Mouse (Mus musculus) right cerebral cortex, postnatal 25 days (tissue): Measurements from ENCODE around the gene Hdhd5.

ENCODE experiments used
- DNase-seq: peaks from one replicate; pipeline ENCODE4 v3.0.0; 2022

Hdhd5 gene

GRCm38 (mm10) chr6:120482021-120482420 lies 49.1 kb downstream of the Hdhd5 start:
- DNase-seq: no peak

- no peak for DNase-seq
These were observed 49.6 kb downstream of the Hdhd5 start for GRCm38 (mm10) chr6:120481538-120481937.

DNA sequence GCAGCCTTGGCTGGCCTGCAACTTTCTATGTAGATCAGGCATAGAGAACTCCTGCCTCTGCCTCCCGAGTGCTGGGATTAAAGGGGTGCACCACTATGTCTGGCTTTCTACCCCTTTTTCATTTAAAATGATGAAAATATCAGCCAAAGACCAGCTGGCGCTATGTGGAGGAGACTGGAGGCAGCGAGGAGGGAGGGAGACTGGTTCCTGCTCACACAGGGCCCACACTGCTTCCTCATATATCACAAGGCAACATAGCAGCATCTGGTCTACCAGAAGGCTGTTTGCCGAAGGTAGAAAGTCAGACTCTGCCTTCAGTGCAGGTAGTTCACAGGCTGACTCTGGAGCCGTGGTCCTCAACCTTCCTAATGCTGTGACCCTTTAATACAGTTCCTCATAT lies 50.8 kb downstream of the Hdhd5 start:
- DNase-seq: peak; percentile 73

- no peak for DNase-seq
These were observed 51.8 kb downstream of the Hdhd5 start for GRCm38 (mm10) chr6:120479302-120479701.

- DNase-seq: no peak
These were observed 55.8 kb downstream of the Hdhd5 start for GRCm38 (mm10) chr6:120475288-120475687.

- no peak for DNase-seq
These were observed 57.7 kb downstream of the Hdhd5 start for GRCm38 (mm10) chr6:120473427-120473826.

GRCm38 (mm10) chr6:120472455-120473140 lies 58.5 kb downstream of the Hdhd5 start:
- no peak for DNase-seq

GRCm38 (mm10) chr6:120471991-120472441 lies 59.1 kb downstream of the Hdhd5 start:
- DNase-seq: no peak

DNA sequence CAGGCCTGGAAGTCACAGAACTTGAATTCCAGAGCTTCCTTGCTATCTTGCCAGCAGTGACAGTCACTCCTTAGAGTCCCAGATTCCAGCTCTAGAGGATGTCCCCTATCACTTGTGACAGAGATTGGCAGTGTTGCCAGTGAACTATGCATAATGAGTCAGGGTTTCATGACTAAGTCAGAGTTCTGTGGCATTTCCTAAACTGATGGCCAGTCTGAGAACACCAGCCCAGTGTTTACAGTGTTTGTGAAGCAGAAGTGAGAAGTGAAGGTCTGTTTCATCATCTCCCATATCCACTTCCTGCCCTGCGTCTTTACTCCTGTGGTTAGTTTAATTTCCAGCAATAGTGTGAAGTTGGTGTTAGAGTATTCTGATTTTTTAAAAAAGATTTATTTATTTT lies 60.5 kb downstream of the Hdhd5 start:
- DNase-seq: no peak

DNA sequence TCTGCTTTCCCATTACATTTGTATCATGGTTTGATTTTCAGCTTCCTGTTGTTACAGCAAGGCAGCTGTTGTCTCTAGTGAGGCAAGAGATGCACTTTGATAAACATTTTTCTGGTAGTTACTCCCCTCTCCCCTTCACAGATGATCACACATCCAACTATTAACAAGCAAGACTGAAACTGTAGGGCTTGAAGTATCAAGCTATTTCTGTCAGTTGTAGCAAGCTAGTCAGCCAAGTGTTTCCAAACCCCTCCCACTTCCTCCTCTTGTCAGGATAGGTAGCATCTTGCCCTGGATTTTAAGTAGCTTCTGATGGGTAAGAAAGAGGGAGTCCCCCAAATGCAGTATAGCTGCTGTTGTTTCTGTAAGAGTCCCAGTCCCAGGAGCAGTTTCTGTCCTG lies 61.3 kb downstream of the Hdhd5 start:
- DNase-seq: no peak

GRCm38 (mm10) chr6:120469268-120469667 lies 61.9 kb downstream of the Hdhd5 start:
- no peak for DNase-seq

- no peak for DNase-seq
These were observed 62.9 kb downstream of the Hdhd5 start for GRCm38 (mm10) chr6:120468259-120468658.

DNA sequence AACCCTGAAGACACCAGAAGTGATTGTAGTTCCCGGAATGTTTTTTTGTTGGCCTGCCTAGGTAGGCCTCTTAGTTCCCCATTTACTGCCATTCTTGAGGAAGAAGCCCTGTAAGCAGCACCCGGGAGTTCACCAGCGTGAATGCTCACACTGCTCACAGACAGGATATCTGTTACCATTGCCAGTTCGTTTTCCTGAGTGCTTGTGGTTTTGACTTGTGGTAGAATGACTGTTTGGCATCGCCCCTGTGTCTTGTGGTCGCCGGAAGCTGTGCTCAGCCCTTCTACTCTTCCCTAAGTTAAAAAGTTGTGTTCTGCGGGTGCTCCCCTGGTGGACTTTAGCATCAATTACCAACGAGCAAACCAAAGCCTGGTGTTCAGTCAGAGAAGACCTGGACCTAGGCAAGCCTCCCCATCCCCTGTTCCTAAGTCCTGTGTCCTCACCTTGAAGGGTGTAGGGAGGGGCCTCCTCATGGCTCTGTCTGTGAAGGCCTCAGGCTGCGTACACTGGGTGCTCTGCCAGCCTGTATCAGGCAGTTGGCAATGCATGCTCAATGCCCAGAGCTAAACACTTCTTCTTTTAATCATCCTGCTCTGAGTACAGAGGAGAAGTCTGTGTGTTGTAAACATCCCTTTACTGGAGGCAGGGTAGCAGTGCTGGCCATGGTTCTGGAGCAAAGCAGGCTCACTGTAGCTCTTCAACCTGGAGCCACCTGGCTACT lies 64.3 kb downstream of the Hdhd5 start:
- no peak for DNase-seq

DNA sequence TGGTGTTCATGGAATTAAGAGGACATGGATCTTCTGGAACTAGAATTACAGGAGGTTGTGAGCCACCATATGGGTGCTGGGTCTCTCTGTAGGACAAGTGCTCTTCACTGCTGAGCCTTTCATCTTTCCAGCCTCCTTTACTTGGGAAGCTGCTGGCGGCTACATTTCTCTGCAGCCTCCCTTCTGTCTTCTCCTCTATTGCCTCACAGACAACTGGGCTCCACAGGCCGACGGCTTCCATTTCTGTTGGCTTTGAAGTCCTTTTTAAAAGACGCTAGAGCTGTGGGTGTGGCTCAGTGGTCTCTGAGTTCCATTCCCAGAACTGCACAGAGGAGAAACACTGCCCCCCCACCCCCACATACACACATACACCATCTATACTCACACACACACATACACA lies 65.7 kb downstream of the Hdhd5 start:
- no peak for DNase-seq

DNA sequence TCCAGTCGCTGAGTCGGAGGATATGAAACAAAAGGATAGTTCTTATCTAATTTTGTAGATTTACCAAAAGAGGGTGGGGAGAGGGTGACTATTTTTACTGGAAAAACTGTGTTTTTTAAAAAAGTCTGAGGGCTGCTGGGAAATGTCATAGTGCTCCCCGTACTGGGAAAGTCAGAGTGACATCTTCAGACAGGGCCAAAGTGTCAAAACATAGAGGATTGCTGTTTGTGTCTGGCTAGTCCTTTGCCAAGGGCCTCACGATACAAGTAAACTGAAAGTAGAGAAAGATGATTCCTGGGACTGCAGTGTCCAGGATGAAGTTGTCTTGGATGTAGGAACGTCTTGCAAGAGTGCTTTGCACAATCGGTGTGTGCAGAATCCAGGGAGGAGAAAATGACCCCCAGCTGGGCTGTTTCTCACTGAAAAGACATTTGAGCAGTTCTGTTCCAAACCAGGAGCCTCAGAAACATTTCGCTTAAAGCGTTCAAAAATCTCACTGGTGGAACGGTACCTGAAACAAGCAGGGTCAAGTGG lies 66.6 kb downstream of the Hdhd5 start:
- no peak for DNase-seq

DNA sequence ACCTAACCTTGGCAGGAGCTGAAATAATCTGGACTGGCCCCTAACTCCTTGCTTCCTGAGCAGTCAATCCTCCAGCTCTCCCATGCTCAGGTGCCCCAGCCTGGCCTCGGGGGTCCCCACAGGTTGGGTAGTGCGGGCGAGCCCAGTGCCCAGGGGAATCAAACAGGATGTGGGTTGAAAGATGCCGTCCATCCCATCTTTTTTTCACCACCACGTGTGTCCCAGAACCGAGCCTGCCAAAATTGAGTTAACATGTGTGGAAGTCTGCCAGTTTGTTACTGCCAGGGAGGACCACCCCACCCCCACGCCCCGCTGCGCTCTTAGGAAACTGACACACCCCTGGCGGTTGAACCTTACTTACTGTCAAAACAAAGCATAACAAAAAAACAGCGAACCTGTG lies 67.2 kb downstream of the Hdhd5 start:
- no peak for DNase-seq

DNA sequence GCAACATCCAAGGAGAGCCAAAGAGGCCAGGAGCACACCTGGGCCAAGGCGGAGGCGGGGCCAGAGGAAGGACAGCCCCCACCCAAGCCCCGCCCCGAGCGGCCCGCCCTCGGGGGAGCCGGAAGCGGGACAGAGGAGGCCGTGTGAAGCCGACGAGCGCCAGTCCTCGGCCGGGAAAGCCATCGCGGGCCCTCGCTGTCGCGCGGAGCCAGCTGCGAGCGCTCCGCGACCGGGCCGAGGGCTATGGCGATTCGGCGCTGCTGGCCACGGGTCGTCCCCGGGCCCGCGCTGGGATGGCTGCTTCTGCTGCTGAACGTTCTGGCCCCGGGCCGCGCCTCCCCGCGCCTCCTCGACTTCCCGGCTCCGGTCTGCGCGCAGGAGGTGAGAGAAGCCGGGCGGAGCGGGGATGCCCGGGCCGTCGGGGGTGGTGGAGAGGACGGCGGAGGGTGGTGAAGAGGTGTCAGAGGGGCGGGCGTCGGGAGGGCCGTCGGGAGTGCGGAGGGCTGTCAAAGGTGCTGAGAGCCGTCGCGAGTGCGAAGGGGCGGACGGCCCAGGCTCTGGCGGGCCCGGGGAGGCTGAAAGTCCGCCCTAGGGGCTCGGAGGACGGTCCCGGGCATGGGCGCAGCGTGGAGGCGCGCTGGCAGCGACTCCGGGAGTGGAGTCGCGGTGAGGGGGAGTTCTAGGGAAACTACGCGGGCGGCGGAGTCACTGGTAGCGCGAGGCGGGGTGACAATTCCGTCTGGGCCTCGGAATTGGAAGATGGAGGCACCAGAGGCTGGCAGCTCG lies 67.8 kb downstream of the Hdhd5 start, which contains the start of gene Il17ra:
Gene Il17ra, plus strand, starts transcription at position 162 of the 786 bp plus-strand sequence.
- DNase-seq: peak; percentile 66

DNA sequence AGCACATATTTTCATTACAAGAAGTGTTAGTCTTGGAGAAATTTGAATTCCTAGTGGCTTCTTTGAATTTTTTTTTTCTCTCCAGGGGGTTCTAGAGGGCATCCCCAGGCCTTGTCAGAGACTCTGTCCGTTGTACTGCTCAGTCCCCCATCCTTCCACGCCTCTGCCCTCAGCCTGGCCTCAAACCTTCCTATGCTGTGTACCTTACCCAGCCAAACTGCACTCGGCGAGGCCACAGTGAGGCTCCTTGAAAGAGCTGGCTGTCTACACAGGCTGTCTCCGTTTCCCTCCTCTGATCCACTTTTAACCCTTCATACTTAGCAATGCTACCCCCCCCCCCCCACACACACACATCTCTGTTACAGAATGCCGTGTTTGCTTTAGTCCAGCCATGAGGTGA lies 68.9 kb downstream of the Hdhd5 start:
- DNase-seq: no peak

- DNase-seq: no peak
These were observed 69.9 kb downstream of the Hdhd5 start for GRCm38 (mm10) chr6:120461217-120461616.
